Mouse (Mus musculus): ENCODE measurements at regions not wholly inside any gene's neighbourhood (a gene's known extent, or its start where the extent isn't known, plus 50 kb on each side); places are given as distances from the start of the nearest gene placed in this dataset.
A peak's percentile ranks its signal among the peaks of the same experiment; 100 is the strongest.

GRCm38 (mm10) chr4:134990651-134991050 lies 60.0 kb downstream of the Syf2 start:
- no peak for DNase-seq (ENCODE audit: low spot score in 2 of 2)

DNA sequence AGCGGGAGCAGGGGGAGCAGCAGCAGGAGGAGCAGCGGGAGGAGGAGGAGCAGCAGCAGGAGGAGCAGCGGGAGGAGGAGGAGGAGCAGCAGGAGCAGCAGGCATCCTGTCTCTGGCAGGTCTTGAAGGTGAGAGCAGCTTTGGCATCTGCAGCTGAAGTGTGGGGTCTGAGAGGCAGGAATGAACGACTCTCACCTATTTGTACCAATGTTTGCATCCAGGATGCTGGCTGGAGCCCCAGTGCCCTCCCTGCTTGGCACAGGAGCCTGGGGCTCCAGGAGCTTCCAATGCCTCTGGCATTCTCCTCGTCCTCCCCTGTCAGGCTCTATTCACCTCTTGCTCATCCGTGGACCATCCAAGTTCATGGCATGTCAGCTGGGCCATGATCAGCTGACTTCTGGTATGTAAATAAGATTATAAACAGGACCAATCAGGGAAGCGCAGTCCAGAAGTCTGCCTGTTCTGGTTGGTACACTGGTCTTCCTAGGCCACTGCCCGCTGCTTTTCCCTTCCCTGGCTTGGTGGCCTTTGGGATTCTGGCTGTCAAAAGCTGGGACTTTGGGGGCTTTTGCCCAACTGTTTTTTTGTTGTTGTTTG lies 62.9 kb downstream of the Syf2 start:
- no peak for DNase-seq (ENCODE audit: low spot score in 2 of 2)

DNA sequence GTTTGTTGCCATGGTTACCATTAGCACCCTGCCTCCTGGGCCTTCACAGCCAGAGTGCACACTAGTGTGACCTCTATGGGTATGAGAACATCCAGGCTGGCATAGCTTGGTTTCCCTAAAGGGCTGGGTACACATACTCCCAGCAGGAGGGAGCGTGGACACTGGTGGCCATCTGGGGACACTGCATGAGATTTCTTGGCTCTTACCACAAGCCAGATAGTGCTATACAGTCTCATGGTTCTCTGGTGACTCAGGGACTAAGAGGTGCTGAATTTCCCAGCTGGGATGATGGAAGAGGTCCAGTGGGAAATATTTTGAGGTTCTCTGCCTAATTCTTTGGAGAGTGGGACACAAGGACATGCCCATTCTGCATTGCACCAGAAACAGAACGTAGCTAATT lies 63.5 kb downstream of the Syf2 start:
- DNase-seq (ENCODE audit: low spot score in 2 of 2), result peak in 1 of 2 experiments; percentile 36

GRCm38 (mm10) chr4:134994648-134995047 lies 64.0 kb downstream of the Syf2 start:
- DNase-seq (ENCODE audit: low spot score in 2 of 2), result no peak

DNA sequence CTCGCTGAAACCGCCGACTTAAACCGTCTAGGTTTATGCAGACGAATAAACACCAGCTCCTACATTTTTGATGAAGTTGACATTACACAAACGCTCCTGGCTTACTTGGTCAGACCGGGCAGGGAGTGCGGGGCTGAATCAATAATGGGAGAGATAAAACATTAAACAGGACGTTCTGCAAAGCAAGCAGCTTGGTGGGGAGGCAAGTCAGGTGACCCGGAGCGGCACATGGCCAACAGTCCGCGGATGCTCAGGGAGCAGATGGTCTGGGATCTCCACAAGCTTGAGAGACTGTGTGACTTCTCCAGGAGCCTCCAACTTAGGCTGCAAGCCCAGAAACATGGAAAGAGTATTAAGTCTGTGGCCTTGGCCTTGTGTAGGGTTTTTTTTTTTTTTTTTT lies 64.4 kb downstream of the Syf2 start:
- DNase-seq (ENCODE audit: low spot score in 2 of 2), result peak; percentile 60 to 68

DNA sequence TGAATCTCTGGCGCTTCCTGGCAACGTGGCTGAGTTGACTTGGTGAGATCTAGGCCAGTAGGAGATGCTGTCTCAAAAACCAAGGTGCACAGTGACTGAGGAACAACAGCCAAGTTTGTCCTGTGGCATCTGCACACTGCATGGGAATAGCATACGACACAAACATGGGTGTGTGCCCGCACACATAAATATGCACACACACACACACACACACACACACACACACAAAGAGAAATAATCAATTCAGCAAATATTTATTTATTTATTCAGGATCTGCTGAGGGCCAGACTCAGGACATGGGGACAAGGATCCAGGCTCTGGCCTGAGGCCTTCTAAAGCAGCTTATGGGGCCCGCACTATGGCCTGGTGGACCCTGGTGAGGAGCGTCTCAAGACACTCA lies 65.4 kb downstream of the Syf2 start:
- DNase-seq (ENCODE audit: low spot score in 2 of 2), result no peak

DNA sequence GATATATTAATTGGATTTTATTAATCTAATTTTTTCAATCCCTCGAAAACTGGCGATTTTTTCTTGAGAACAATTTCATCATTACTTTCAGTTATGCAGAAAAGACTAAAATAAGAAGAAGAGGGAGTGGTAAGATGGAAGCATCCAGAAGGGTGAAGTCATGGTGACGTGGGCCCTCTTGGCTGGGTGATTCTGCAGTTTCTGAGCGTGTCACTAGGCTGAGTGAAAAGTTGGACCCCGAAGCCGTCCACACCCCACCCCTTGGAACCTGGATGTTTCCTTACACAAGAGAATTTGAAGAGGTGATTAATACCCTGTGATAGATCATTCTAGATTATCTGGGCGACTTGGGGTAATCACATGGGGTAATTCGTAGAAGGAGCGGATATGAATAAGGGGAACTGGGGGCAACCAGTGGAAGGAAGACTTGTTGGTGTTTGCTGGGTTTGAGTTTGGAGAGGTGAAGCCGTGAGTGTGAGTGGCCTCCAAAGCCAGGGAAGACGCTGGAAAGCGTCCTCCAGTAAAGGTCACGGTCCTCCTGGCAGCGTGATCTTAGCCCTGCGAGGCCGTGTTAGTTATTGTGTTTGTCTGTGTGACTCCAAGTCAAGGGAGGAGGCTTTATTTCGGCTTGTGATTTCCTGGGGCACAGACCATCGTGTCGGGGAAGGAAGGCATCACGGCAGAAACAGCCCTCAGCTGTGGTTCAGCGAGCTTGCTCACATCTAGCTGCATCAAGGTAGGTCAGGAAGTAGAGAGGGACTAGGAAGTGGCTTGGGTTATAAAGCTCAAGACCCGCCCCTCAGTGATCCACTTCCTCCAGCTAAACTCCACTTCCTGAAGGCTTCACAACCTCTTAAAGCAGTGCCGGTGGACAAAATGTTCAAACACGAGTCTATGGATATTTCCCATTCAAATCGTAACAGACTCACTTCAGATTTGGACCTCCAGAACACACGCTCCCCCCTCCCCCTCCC lies 67.0 kb downstream of the Syf2 start:
- no peak for DNase-seq (ENCODE audit: low spot score in 2 of 2)

GRCm38 (mm10) chr4:134998928-134999658 lies 68.4 kb downstream of the Syf2 start:
- DNase-seq (ENCODE audit: low spot score in 2 of 2), result peak; percentile 38 to 59

DNA sequence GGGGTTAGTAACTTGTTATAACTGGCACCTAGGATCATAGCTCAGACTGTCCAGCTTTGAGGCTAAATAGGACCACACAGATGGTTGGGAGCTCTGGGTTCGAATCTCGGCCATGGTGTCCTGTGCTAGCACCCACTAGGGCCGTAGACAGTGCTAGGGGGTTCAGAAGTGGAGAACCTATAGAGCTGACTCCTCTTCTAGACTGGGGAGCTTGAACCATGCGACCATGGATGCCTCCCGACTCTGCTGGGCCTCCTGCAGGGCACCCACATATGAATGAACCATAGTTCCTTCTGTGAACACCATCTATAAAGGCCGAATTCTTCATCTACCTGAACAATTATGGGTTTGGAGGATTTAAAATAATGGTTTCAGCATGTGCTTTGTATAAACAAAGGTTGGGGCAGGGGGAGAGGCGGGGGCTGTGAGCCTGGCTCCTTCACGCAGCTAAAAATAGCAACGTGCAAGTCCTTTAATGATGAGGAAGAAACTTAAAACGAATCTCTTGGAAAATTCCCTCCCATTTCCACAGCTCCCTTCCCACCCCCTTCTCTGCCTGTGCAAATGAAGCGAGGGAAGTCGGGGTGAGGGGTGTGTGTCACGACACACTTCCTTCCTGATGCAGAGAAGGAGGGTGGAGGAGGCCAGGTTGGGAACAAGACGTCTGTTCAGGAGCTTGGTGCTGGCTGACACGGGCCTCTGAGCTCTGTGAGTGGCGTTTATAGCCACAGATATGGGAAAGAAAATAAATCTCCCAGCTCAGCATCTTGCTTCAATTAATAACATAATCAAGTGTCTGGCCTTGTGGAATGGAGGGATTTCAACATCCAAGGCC lies 71.6 kb downstream of the Syf2 start:
- peak in 1 of 2 experiments; percentile 44 for DNase-seq (ENCODE audit: low spot score in 2 of 2)

DNA sequence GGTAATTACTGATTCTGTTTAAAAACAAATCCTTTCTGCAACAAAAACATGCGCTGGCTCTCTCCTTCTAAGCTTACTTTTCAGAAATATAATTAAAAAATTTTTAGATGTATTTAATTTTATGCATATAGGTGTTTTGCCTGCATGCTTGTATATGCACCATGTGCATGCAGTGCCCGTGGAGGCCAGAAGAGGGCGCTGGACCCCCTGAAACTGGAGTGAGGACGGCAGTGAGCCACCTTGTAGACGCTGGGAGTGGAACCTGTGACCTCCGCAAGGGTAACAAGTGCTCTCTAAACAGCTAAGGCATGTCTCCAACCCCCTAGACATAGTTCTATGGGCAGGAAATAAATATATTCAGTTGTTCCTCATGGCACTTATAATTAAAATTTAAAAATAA lies 80.7 kb downstream of the Syf2 start:
- no peak for DNase-seq (ENCODE audit: low spot score in 2 of 2)

DNA sequence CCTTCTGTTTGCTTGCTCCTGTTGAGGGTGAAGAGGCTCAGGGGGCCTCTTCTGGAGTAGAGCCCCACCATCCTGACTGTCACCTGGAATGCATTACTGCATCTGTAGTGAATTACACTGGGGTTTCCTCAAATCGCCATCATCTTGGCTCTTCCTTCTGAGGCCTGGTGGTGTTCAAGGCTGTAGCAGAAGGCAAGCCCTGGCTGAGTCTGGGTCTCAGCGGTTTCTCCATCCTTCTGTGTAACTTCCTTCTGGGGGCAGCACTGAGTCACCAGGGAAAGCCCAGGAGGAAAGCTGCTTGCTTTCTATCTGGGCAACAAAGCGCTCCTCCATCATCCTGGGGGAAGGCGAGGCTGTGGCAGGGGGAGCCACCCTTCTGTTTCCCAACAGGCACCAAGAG lies 82.2 kb downstream of the Syf2 start:
- no peak for DNase-seq (ENCODE audit: low spot score in 2 of 2)

DNA sequence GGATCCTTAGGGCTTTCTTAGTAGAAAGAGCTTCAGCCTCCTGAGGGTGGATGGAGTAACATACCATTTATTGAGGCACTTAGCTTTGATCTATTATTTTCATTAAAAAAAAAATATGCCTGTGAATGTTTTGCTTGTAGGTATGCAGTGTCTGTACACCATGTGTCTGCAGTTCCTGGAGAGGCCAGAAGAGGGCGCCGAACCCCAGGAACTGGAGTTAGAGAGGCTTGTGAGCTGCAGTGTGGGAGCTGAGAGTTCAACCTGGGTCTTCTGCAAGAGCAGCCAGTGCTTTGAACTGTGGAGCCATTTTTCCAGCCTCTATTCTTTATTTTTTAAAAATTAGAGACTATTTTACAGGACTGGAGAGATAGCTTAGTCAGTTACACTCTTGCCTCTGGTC lies 83.2 kb downstream of the Syf2 start:
- DNase-seq (ENCODE audit: low spot score in 2 of 2), result no peak

GRCm38 (mm10) chr4:135018018-135018417 lies 87.3 kb downstream of the Syf2 start:
- peak in 1 of 2 experiments; percentile 43 for DNase-seq (ENCODE audit: low spot score in 2 of 2)

DNA sequence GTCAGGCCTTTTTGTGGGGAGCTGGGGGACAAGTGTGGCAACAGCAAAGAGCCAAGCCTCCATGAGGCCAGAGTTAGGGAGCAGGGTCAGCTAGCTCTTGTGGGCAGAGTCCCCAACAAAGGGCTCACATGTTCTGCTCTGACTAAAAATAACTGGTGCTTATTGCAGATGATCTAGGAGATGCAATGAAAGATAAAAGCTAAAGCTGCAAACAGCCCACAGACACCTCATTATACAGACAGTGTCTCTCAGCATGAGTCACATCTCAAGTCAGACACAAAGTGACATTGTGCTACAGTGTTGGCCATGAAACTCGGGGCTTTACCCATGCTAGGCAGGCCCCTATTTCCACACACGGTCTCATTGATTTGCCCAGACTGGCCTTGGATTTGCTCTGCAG lies 88.4 kb downstream of the Syf2 start:
- no peak for DNase-seq (ENCODE audit: low spot score in 2 of 2)

GRCm38 (mm10) chr4:135020262-135020991 lies 89.7 kb downstream of the Syf2 start:
- no peak for DNase-seq (ENCODE audit: low spot score in 2 of 2)

- no peak for DNase-seq (ENCODE audit: low spot score in 2 of 2)
These were observed 92.5 kb downstream of the Syf2 start for GRCm38 (mm10) chr4:135023200-135023599.

- DNase-seq (ENCODE audit: low spot score in 2 of 2), result no peak
These were observed 94.7 kb upstream of the Runx3 start for GRCm38 (mm10) chr4:135025802-135026201.

DNA sequence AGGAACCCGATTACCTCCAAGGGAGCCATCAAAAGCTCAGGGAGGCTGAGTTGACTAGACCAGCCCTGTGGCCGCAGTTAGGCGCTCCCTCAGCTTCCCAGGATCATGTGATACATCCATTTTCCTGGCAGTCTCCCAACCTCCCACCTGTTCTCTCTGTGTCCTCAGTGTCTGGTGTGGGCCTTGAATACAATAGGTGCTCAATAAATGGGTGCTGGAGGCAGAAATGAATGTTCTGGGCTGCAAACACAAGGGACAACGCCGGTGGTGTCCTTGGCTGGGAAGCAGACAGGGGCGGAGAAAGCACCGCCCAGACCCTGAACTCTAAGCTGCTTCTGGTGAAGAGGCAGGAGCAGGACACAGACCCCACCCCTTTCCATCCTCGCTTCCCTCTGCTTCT lies 93.3 kb upstream of the Runx3 start:
- DNase-seq (ENCODE audit: low spot score in 2 of 2), result no peak

DNA sequence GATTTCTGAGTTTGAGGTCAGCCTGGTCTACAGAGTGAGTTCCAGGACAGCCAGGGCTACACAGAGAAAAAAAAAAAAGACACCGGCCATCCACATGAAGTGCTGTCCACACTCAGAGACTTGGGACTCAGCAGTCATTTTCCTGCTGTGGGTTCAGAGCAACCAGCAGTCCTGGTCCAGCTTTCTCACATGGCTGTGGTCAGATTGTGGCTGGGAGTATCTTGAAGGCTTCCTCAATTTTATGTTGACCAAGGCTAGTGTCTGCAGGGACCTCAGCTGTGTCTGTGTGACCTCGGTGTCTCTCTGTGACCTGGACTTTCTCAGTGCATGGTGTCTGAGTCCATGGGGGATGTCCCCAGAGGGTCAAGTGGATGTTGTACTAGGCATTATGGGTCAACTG lies 90.7 kb upstream of the Runx3 start:
- DNase-seq (ENCODE audit: low spot score in 2 of 2), result no peak

GRCm38 (mm10) chr4:135032461-135032860 lies 88.0 kb upstream of the Runx3 start:
- peak; percentile 76 to 77 for DNase-seq (ENCODE audit: low spot score in 2 of 2)

DNA sequence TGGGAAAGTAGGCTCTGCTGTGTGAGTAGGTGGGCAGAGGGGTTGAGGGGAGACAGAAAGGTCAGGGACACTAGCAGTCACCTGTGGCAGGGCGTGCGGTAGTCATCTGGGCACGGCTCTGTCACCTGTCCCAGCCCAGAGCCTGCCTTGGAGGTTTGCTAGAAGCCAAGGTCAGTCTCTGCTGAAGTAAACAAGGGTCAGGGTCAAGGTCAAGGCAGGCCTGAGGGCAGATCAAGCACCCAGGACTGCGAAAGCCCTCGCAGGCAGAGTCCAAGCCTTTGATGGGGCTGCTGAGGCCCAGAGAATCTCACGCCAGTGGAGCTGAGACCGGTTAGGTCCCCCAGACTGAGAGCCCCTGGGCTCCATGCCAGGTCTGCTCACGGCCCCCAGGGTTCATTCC lies 87.2 kb upstream of the Runx3 start:
- no peak for DNase-seq (ENCODE audit: low spot score in 2 of 2)
